ENCODE assay signal across 18 mouse cellular contexts in the genomic region with DNA sequence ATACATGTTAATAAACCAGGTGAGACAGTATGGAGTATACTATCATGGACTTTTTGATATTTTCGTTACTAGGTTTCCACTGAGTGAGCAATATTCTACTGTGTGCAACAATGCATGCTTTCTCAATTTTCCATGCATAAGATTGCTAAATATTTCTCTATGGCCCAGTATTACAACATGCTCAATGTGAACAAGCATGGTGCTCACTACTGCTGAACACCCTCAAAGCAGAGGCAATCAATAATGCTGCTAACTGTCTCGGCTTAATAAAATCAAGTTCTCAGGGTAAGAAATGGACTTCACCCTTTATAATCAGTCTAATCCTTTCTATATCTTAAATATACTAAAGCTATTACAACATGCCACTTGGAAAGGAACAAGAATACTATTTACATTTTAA. TPM values are rescaled to one million over a fixed set of nuclear protein-coding genes. Genes with fewer than 3 reads are reported as not detected.
DNase-seq lines count a peak whose midpoint lies in the region; ATAC-seq lines count a peak whose summit lies in the region.
"Had no signal": no experiment of that assay in that cellular context is flagged by ENCODE, and none has a peak within 500 bp of the region (broad histone marks: within the 10 kb centered on the region; RNA-seq: fewer than 3 reads in every experiment).

No protein-coding gene starts in this region.

- H3K36me3 ChIP-seq in intestine, embryonic 15.5 days, result no peaks in the 10 kb centered on the region
- H3K36me3 ChIP-seq: embryonic facial prominence, embryonic 10.5 days; forebrain, embryonic 12.5 days; forebrain, embryonic 15.5 days had no signal

- 80% methylated on average over 2 of the region's 2 CpGs for WGBS in intestine, embryonic 15.5 days

- H3K9me3 ChIP-seq in intestine, embryonic 15.5 days, result no peaks in the 10 kb centered on the region
- H3K9me3 ChIP-seq: embryonic facial prominence, embryonic 10.5 days; forebrain, embryonic 12.5 days; forebrain, embryonic 15.5 days; hindbrain, embryonic 12.5 days; hindbrain, embryonic 15.5 days had no signal

- no peak overlapping the region for H3K4me3 ChIP-seq in intestine, embryonic 15.5 days (replicated peaks)
- H3K4me3 ChIP-seq: embryonic facial prominence, embryonic 10.5 days; embryonic facial prominence, embryonic 13.5 days; erythroblast, embryonic 14.5 days; forebrain, embryonic 12.5 days; forebrain, embryonic 15.5 days; hindbrain, embryonic 12.5 days; hindbrain, embryonic 15.5 days had no signal

- DNase-seq in 416B (ENCODE audit: low read depth) (peak; percentile 24), adipocyte (ENCODE audit: low spot score) (peak; percentile 12)
- no peak for DNase-seq in kidney, postnatal 25 days
- DNase-seq in thymus, postnatal 36 days, result no peak
- DNase-seq in cerebellum, postnatal 14 days, result no peak
- DNase-seq: embryo, embryonic 11 days; gastrocnemius, postnatal 25 days; heart, adult 11 months had no signal

- no peak overlapping the region for H3K9ac ChIP-seq in intestine, embryonic 15.5 days
- H3K9ac ChIP-seq: embryonic facial prominence, embryonic 13.5 days; forebrain, embryonic 12.5 days; forebrain, embryonic 15.5 days; hindbrain, embryonic 12.5 days; hindbrain, embryonic 15.5 days had no signal

- H3K4me2 ChIP-seq in intestine, embryonic 15.5 days (replicated peaks), result no peak overlapping the region
- H3K4me2 ChIP-seq: embryonic facial prominence, embryonic 13.5 days; forebrain, embryonic 12.5 days; forebrain, embryonic 15.5 days; hindbrain, embryonic 12.5 days; hindbrain, embryonic 15.5 days had no signal

- H3K4me1 ChIP-seq in intestine, embryonic 15.5 days (replicated peaks), result no peaks in the 10 kb centered on the region
- H3K4me1 ChIP-seq: embryonic facial prominence, embryonic 13.5 days; forebrain, embryonic 12.5 days; forebrain, embryonic 15.5 days; hindbrain, embryonic 12.5 days; hindbrain, embryonic 15.5 days had no signal

- H3K27me3 ChIP-seq in intestine, embryonic 15.5 days (replicated peaks), result no peaks in the 10 kb centered on the region
- H3K27me3 ChIP-seq: embryonic facial prominence, embryonic 13.5 days; forebrain, embryonic 12.5 days; forebrain, embryonic 15.5 days; hindbrain, embryonic 12.5 days; hindbrain, embryonic 15.5 days had no signal

- ATAC-seq in intestine, embryonic 15.5 days, result peak; percentile 78
- ATAC-seq in megakaryocyte, adult 5-6 weeks (ENCODE audit: poor library complexity, severe bottlenecking), result peak; percentile 63
- ATAC-seq: activated CD4-positive, CD25-positive, alpha-beta regulatory T cell, adult 4 months; forebrain, embryonic 15.5 days had no signal

- H3K27ac ChIP-seq in intestine, embryonic 15.5 days, result no peak overlapping the region
- H3K27ac ChIP-seq: embryonic facial prominence, embryonic 10.5 days; embryonic facial prominence, embryonic 13.5 days; forebrain, embryonic 12.5 days; forebrain, embryonic 15.5 days; hindbrain, embryonic 12.5 days; hindbrain, embryonic 15.5 days had no signal

RNA-seq across cellular contexts. Expression of a gene that starts 56.4 kb away (rescaled TPM):
- 74.6 and 82.4 TPM in 2 replicates for polyA plus RNA-seq in intestine, embryonic 15.5 days (2015; fragmentation: Nextera tagmentation; extraction: Ambion mirVana)
- 6.5 and 7.3 TPM in 2 replicates for total RNA-seq in megakaryocyte, adult 5-6 weeks (2015)
- total RNA-seq in megakaryocyte, adult 5-6 weeks (2017), result 4.1 and 5.2 TPM in 2 replicates

Comparison
In these comparisons a context has a peak if more than half of its experiments do, and no peak if none do; other contexts are left out.
1. DNase-seq: peak in 416B (single experiment) and adipocyte (single experiment); none in kidney, postnatal 25 days (0 of 2), thymus, postnatal 36 days (0 of 2) and cerebellum, postnatal 14 days (0 of 2).